Mouse (Mus musculus): ENCODE data around the gene Shisal2a.

DNA sequence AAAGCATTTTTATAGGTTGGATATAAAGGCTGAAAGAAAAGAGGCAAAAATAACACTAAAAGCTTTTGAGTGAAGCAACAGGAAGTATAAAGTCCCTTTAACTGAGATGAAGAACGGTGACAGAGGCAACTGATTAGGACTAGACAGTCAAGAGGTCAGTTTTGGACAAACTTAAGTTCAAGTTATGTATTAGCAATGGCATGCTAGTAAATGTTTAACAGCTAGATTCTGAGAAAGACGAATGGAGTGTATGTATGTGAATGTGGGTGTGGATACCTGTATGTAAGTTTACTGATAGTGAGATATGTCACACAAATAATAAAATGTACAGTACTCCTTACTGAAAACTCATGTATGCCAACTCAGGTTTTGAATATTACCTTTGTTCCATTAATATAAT is 41.4 kb upstream of the Shisal2a start:
- no peak for TF ChIP-seq CTCF (IDR thresholded peaks at IDR 0.05; ENCODE audit: low read depth)
- TF ChIP-seq EP300 (IDR thresholded peaks at IDR 0.05; ENCODE audit: low read depth): no peak

Measured in liver, embryonic 14.5 days (tissue).